Mouse (Mus musculus) limb, embryonic 15.5 days (tissue): ENCODE results near the gene Ceacam1. TPM values are rescaled to one million over a fixed set of nuclear protein-coding genes. Genes with fewer than 3 reads are reported as not detected.
"Not testable (repeated sequence)": the region's sequence is repeated elsewhere in the genome, so short reads cannot be mapped to it uniquely, and the experiment has no call there.

Source experiments
- ATAC-seq: fragments of 200-750 bp; cut with Nextera tagmentation; 2 replicates; pipeline ENCODE4 v1.8.0; 2017; ENCODE audit warnings: low read depth, moderate TSS enrichment; ENCODE audit not compliant: insufficient number of reproducible peaks, low FRiP score, low TSS enrichment
- H3K27ac ChIP-seq: fragments of 300-500 bp; sonication (generic); 2 replicates; pipeline ENCODE4 v1.5.1; 2015; ENCODE audit warnings: moderate library complexity, mild to moderate bottlenecking, inconsistent platforms
- H3K27me3 ChIP-seq: fragments of 300-500 bp; sonication (generic); 2 replicates; pipeline ENCODE4 v1.6.1; 2015; ENCODE audit warnings: inconsistent platforms
- H3K36me3 ChIP-seq: fragments of 300-500 bp; sonication (generic); 2 replicates; pipeline ENCODE4 v1.6.1; 2015; ENCODE audit warnings: inconsistent platforms
- H3K4me1 ChIP-seq: fragments of 300-500 bp; sonication (generic); 2 replicates; pipeline ENCODE4 v1.6.1; 2015; ENCODE audit warnings: inconsistent platforms
- H3K4me2 ChIP-seq: fragments of 300-500 bp; sonication (generic); 2 replicates; pipeline ENCODE4 v1.6.1; 2015; ENCODE audit warnings: mild to moderate bottlenecking, inconsistent platforms
- H3K4me3 ChIP-seq: fragments of 300-500 bp; sonication (generic); 2 replicates; pipeline ENCODE4 v1.5.1; 2015; ENCODE audit warnings: mild to moderate bottlenecking, inconsistent platforms
- H3K9ac ChIP-seq: fragments of 300-500 bp; sonication (generic); 2 replicates; pipeline ENCODE4 v1.6.1; 2015; ENCODE audit warnings: inconsistent platforms
- H3K9me3 ChIP-seq: fragments of 300-500 bp; sonication (generic); 2 replicates; pipeline ENCODE4 v1.6.1; 2016; ENCODE audit warnings: inconsistent platforms
- WGBS: fragments of 180-500 bp; shearing (Covaris S2); methylation state at CpG from one replicate; pipeline ENCODE4 v1.1.7; 2015; 5-methylcytosine and 5-hydroxymethylcytosine counted together
- polyA plus RNA-seq: library from polyadenylated mRNA; unstranded; fragments of >200 nt; fragmentation: Nextera tagmentation; extraction: Ambion mirVana; gene quantifications from 2 replicates; pipeline ENCODE4 v1.2.1, GENCODE M21; 2015

Gene Ceacam1
- polyA plus RNA-seq: 1.5 and 2.2 TPM in 2 replicates

- H3K36me3 ChIP-seq, H3K4me2 ChIP-seq, ATAC-seq, H3K4me1 ChIP-seq, H3K9me3 ChIP-seq, H3K27me3 ChIP-seq, H3K27ac ChIP-seq, H3K4me3 ChIP-seq, H3K9ac ChIP-seq: not testable (repeated sequence)
- 25% methylated on average over 5 of the region's 5 CpGs for WGBS
Observed at GRCm38 (mm10) chr7:25477091-25477751, at the start of gene Ceacam1. Gene Ceacam1, minus strand, starts transcription at chr7:25477603.

GRCm38 (mm10) chr7:25516070-25516777 lies 38.8 kb upstream of the Ceacam1 start:
- WGBS: 41% methylated on average over 2 of the region's 5 CpGs
- not testable (repeated sequence) for H3K27me3 ChIP-seq, ATAC-seq, H3K36me3 ChIP-seq, H3K9me3 ChIP-seq, H3K4me3 ChIP-seq, H3K4me2 ChIP-seq, H3K4me1 ChIP-seq, H3K27ac ChIP-seq, H3K9ac ChIP-seq

GRCm38 (mm10) chr7:25515667-25516066 lies 38.3 kb upstream of the Ceacam1 start:
- H3K9ac ChIP-seq, H3K4me1 ChIP-seq, H3K27me3 ChIP-seq, H3K36me3 ChIP-seq, H3K27ac ChIP-seq, H3K4me2 ChIP-seq, H3K9me3 ChIP-seq, ATAC-seq, H3K4me3 ChIP-seq: not testable (repeated sequence)
- WGBS: 31% methylated on average over 1 of the region's 1 CpGs

DNA sequence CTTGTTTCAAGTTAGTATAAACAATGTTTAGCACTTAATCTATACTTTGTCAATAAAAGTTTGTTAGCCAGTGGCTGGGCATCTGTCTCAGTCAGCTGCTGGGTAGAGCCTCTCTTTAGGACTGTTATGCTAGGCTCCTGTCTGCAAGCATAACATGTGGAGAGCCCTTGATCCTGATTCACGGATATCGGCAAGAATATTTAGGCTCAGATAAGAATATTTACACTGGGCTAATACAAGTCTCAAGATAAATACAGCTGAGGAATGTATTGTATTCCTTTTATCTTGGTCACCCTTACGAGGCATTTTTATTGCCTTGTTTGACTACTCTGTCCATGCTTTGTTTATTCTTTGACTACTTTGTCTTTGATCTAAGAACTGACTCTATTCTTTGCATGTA lies 32.5 kb upstream of the Ceacam1 start:
- 20% methylated on average over 3 of the region's 3 CpGs for WGBS
- H3K36me3 ChIP-seq: no peaks in the 10 kb centered on the region
- H3K9me3 ChIP-seq: no peaks in the 10 kb centered on the region
- H3K27ac ChIP-seq: no peak overlapping the region
- H3K4me1 ChIP-seq: no peaks in the 10 kb centered on the region
- H3K27me3 ChIP-seq: no peaks in the 10 kb centered on the region
- no peak for ATAC-seq
- no peak overlapping the region for H3K9ac ChIP-seq
- H3K4me3 ChIP-seq: no peak overlapping the region
- no peak overlapping the region for H3K4me2 ChIP-seq

- WGBS: 86% methylated on average over 1 of the region's 1 CpGs
- no peaks in the 10 kb centered on the region for H3K27me3 ChIP-seq
- no peaks in the 10 kb centered on the region for H3K9me3 ChIP-seq
- H3K27ac ChIP-seq: no peak overlapping the region
- no peak overlapping the region for H3K4me2 ChIP-seq
- H3K36me3 ChIP-seq: no peaks in the 10 kb centered on the region
- ATAC-seq: no peak
- H3K4me1 ChIP-seq: no peaks in the 10 kb centered on the region
- no peak overlapping the region for H3K4me3 ChIP-seq
- H3K9ac ChIP-seq: no peak overlapping the region
Observed at GRCm38 (mm10) chr7:25494649-25495048, 17.2 kb upstream of the Ceacam1 start.

- not testable (repeated sequence) for H3K4me3 ChIP-seq, H3K9me3 ChIP-seq, H3K4me2 ChIP-seq, H3K36me3 ChIP-seq, H3K9ac ChIP-seq, H3K27me3 ChIP-seq, ATAC-seq, H3K4me1 ChIP-seq, H3K27ac ChIP-seq
- WGBS: no CpG with 5 or more reads among the region's 1 CpGs
Observed at GRCm38 (mm10) chr7:25490698-25491097, 13.3 kb upstream of the Ceacam1 start.

DNA sequence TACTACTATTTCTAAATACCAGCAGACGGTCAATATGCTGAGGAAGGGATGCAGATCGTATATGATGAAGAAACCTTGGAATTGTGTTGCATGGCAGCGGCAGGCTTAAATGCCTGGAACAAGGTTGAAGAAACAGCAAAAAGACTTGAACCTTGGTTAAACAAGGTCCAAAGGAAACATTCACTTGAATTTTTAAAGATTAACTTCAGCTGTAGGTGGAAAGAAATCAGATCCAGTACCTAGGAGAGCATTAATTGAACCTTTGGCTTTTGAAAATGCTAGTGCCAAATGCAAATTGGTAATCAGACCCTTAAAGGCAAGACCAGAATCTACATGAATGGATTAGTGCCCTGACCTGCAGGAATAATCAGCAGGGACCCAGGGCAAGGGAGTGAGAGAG lies 12.0 kb upstream of the Ceacam1 start:
- ATAC-seq, H3K4me1 ChIP-seq, H3K27me3 ChIP-seq, H3K4me3 ChIP-seq, H3K4me2 ChIP-seq, H3K36me3 ChIP-seq, H3K9ac ChIP-seq, H3K27ac ChIP-seq, H3K9me3 ChIP-seq: not testable (repeated sequence)
- WGBS: 90% methylated on average over 3 of the region's 3 CpGs

DNA sequence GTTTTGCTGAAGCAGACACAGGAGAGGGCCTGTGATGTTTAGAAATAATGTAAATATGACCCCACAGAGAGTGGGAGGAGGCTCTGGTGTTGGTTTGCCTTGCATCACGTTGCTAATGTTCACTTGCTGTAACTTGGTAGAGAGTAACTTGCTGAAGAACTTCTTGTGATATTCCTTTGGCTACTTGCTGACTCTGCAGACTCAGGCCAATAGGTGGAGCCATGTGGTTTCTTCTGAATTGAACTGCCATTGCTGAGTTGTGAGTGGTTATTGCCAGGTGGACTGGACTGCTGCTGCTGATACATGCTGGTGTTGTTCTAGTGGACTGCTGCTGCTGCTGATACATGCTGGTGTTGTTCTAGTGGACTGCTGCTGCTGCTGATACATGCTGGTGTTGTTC lies 8.8 kb upstream of the Ceacam1 start:
- no peaks in the 10 kb centered on the region for H3K9me3 ChIP-seq
- H3K4me3 ChIP-seq: no peak overlapping the region
- WGBS: 33% methylated on average over 1 of the region's 1 CpGs
- no peaks in the 10 kb centered on the region for H3K36me3 ChIP-seq
- no peak overlapping the region for H3K9ac ChIP-seq
- no peaks in the 10 kb centered on the region for H3K27me3 ChIP-seq
- H3K27ac ChIP-seq: no peak overlapping the region
- no peak for ATAC-seq
- no peaks in the 10 kb centered on the region for H3K4me1 ChIP-seq
- H3K4me2 ChIP-seq: no peak overlapping the region

DNA sequence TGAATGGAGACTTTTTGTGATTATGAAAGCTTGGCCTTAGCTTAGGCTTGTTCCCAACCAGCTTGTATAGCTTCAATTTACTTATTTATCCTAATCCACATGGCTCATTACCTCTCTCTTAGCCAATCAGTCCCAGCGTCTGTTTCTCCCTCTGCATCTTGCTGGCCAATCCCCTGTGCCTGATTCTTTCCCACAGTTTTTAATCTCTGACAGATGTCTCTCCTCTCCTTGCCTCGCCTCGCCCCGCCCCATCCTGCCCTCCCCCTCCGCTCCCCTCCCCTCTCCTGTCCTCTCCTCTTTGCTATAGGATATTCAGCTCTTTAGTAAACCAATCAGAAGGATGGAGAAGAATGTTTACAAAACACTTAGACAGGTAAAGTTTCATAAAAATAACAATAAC lies 7.7 kb upstream of the Ceacam1 start:
- no peak for ATAC-seq
- 34% methylated on average over 5 of the region's 5 CpGs for WGBS
- Histone ChIP-seq H3K27me3 (no peaks in the 10 kb centered on the region), H3K36me3 (no peaks in the 10 kb centered on the region), H3K9ac (no peak overlapping the region), H3K27ac (no peak overlapping the region), H3K4me2 (no peak overlapping the region), H3K4me3 (no peak overlapping the region), H3K9me3 (no peaks in the 10 kb centered on the region), H3K4me1 (no peaks in the 10 kb centered on the region)

DNA sequence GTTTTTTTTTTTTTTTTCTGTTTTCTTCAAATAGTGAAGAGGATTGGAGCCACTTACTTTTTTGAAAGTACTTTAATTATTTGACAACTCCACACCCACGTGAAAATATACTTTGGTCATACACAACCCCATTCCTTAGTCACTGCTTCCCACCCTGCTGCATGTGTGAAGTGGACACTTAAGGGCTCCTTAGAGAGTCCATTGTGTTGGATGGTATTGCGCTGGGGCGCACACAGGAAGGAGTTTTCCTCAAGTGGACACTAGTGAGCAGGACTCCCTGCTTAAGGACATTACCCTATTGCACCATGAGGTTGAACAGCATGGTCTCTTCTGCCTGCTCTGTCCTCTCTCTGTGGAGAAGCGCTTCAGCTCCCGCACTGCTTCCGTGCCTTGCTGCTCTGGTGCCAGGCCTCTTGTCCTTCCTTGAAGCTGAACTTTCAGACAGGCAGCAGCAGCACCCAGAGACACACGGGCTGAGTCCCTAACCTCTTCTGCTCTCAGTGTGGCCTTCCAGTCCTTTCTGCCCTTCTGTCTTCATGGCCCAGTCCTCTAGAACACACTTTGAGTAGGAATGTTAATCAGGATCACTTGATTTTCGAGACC lies 5.8 kb upstream of the Ceacam1 start:
- Histone ChIP-seq H3K4me1 (no peaks in the 10 kb centered on the region), H3K27ac (no peak overlapping the region), H3K9ac (no peak overlapping the region), H3K4me2 (no peak overlapping the region), H3K9me3 (no peaks in the 10 kb centered on the region), H3K4me3 (no peak overlapping the region), H3K27me3 (no peaks in the 10 kb centered on the region), H3K36me3 (no peaks in the 10 kb centered on the region)
- 79% methylated on average over 8 of the region's 8 CpGs for WGBS
- no peak for ATAC-seq

- not testable (repeated sequence) for H3K36me3 ChIP-seq, ATAC-seq, H3K4me1 ChIP-seq
Observed at GRCm38 (mm10) chr7:25480791-25481190, 3.4 kb upstream of the Ceacam1 start.

DNA sequence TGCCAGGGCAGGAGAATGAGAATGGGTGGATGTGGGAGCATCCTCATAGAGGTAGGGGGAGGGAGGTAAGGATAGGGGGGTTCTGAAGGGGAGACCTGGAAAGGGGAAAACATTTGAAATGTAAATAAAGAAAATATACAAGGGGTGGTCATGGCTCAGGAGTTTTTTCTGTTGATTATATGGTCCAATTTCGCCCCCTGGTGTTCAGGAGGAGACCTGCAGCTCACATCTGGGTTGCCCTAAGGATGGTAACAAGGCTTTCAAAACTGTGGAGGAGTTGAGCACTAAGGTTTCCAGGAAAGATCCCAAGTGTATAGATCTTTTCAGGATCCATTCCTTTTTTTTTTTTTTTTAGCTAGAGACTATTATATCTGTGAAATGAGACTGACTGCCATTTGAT lies 2.0 kb upstream of the Ceacam1 start:
- H3K9me3 ChIP-seq: no peaks in the 10 kb centered on the region
- no peak overlapping the region for H3K4me3 ChIP-seq
- WGBS: 3% methylated on average over 1 of the region's 1 CpGs
- no peaks in the 10 kb centered on the region for H3K27me3 ChIP-seq
- H3K9ac ChIP-seq: no peak overlapping the region
- H3K27ac ChIP-seq: no peak overlapping the region
- H3K4me1 ChIP-seq: no peaks in the 10 kb centered on the region
- H3K36me3 ChIP-seq: no peaks in the 10 kb centered on the region
- H3K4me2 ChIP-seq: no peak overlapping the region
- ATAC-seq: no peak

More at GRCm38 (mm10) chr7:25480791-25481190, 3.4 kb upstream of the Ceacam1 start:
- H3K27ac ChIP-seq, H3K9me3 ChIP-seq, H3K27me3 ChIP-seq, H3K4me2 ChIP-seq, H3K9ac ChIP-seq, H3K4me3 ChIP-seq: not testable (repeated sequence)
- 67% methylated on average over 8 of the region's 8 CpGs for WGBS
